Mouse (Mus musculus): ENCODE results near the gene Ptpn4. TPM values are rescaled to one million over a fixed set of nuclear protein-coding genes. Genes with fewer than 3 reads are reported as not detected.

The Ptpn4 gene
- polyA plus RNA-seq, 1 experiment from 2014 or later, result 11.8 TPM

DNA sequence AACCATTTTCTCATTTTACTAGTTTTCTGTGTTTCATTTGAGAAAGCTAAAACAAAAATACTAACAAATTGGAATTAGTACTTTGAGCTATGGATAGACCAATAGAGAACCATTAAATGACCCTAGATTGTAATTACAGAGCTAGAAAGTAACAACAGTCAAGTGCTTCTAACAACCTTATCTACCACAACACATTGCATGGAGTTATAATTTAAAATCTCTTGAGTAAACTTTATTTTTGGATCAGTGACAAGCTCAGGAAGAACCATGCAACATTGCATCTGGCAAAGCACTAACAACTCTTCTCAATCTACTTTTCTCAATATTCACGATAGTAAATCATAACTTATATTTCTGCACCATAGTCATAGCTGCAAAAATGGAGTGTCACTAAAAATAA, 29.7 kb downstream of the Ptpn4 start:
- ChIA-PET POLR2A (no interaction called here), CTCF (interaction anchor here (1.3 to 2.0 kb wide), 4 partner anchors 9 to 18 kb away, joined by 4 to 8 read pairs (median 4); no protein-coding TSS in a partner anchor)
- ATAC-seq (no peak), DNase-seq (ENCODE audit: low read depth, low spot score) (no peak)
- in situ Hi-C loops (cut with MboI; ENCODE audit: low pct_unique_long_range_greater_than_20kb), result no loop called here
- no peaks in the 10 kb centered on the region for H3K27me3 ChIP-seq
- TF ChIP-seq CTCF (IDR thresholded peaks at IDR 0.05), result no peak

DNA sequence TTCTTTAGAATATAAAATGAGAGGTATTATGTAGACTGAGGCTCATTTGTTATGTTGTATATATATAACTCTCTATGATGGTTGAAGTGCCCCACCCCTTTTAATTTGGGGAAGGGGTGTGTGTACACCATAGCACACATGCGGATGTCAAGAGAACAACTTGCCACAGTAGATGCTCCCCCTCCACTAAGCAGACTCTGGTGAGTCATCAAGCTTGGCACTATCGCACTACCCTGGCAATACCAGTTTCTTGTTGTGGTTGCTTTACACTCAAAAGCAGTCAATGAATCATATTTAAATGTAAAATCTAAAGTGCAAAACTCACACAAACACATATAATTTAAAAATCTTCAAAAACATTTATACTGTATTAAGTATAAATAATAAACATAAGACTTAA, 31.4 kb downstream of the Ptpn4 start:
- ATAC-seq (no peak), DNase-seq (ENCODE audit: low read depth, low spot score) (no peak)
- in situ Hi-C loops (cut with MboI; ENCODE audit: low pct_unique_long_range_greater_than_20kb), result no loop called here
- ChIA-PET POLR2A (no interaction called here), CTCF (no interaction called here)
- H3K27me3 ChIP-seq, result no peaks in the 10 kb centered on the region
- no peak for TF ChIP-seq CTCF (IDR thresholded peaks at IDR 0.05)

DNA sequence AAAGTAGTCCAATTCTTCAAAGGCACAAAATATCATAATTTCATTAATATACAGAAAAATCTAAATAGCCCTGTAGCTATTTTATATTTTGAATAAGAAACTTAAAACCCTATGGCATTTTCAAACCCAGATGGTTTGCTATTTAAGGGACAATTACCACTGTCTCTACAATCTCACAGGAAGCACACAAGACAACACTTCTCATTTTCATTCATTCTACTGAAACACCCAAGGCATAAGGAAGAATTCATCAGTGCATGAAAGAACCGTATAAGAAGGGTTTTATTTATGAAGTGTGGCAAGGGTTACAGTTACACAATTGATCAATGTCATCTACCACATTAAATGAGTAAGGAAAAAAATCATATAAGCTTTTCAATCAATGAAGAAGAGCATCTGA, 32.8 kb downstream of the Ptpn4 start:
- in situ Hi-C loops (cut with MboI; ENCODE audit: low pct_unique_long_range_greater_than_20kb), result no loop called here
- ATAC-seq, result no peak
- no peak for DNase-seq (ENCODE audit: low read depth, low spot score)
- no peak for TF ChIP-seq CTCF (IDR thresholded peaks at IDR 0.05)
- ChIA-PET CTCF (interaction anchor here (0.8 kb wide), 1 partner anchor 8 kb away, joined by 3 read pairs; no protein-coding TSS in a partner anchor), POLR2A (no interaction called here)
- no peaks in the 10 kb centered on the region for H3K27me3 ChIP-seq

DNA sequence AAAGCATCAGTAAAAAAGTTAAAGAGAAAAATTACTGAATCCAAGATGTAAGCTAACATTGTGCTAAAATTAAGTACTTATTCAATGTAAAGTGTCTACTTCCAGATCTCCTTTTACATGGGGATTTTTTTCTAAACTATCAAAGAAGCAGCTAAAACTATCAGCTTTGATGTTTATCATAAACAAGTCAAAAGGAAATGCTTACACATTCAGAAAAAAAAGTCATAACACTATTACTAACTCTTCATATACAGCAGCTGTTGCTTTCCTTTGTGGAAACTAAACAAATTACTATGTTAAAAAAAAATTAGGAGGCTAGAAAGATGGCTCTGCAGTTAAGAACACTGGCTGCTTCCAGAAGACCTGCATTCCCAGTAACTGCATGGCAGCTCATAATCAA, 42.2 kb downstream of the Ptpn4 start:
- ATAC-seq (no peak), DNase-seq (ENCODE audit: low read depth, low spot score) (no peak)
- no peaks in the 10 kb centered on the region for H3K27me3 ChIP-seq
- POLR2A ChIA-PET, result no interaction called here
- TF ChIP-seq CTCF (IDR thresholded peaks at IDR 0.05), result no peak
- in situ Hi-C loops (cut with MboI; ENCODE audit: low pct_unique_long_range_greater_than_20kb), result no loop called here
- CTCF ChIA-PET, result interaction anchor here (0.9 kb wide), 1 partner anchor 23 kb away, joined by 3 read pairs; no protein-coding TSS in a partner anchor

DNA sequence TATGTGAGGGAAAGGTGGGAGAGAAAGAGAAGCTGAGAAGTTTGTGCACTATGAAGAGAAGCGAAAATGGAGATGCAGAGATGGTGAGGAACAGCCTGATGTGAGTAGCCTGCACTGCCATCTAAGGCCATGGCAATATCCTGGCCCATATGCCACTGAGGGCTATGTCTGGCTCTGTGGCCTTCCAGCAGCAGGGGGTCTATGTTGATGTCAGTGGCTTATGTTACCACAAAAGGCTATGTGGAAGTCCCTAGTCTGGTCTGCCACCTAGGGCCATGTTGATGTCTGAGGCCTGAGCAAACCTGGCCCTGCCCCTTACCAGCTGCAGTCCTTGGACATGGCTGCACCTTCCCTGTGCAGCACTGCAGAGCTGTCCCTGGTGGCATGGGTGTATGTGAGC, 43.1 kb downstream of the Ptpn4 start:
- TF ChIP-seq CTCF (IDR thresholded peaks at IDR 0.05), result no peak
- ChIA-PET CTCF (no interaction called here), POLR2A (interaction anchor here (0.6 kb wide), 1 partner anchor 442 kb away, joined by 5 read pairs; no protein-coding TSS in a partner anchor)
- in situ Hi-C loops (cut with MboI; ENCODE audit: low pct_unique_long_range_greater_than_20kb), result no loop called here
- no peak for ATAC-seq
- no peaks in the 10 kb centered on the region for H3K27me3 ChIP-seq
- DNase-seq (ENCODE audit: low read depth, low spot score), result no peak

DNA sequence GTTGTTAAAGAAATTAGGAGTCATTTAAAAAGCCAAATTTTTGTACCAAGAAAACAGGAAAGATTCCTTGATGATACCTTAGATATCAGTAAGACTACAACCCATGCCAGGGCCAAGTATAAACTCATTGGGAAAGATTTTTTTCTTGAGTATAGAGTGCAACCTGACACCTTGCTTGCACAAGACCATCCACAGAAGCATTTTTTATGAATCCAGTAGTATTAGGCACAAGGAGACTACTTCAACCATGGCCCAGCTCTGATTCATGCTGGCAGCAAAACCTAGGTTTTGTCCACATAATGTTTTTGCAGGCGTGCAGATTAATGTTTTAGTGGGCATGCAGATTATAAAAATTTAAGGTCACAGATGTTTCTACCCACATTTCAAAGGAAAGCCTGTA, 46.8 kb downstream of the Ptpn4 start:
- POLR2A ChIA-PET, result no interaction called here
- CTCF ChIA-PET, result interaction anchor here (1.0 kb wide), 1 partner anchor 17 kb away, joined by 4 read pairs; no protein-coding TSS in a partner anchor
- in situ Hi-C loops (cut with MboI; ENCODE audit: low pct_unique_long_range_greater_than_20kb), result no loop called here

DNA sequence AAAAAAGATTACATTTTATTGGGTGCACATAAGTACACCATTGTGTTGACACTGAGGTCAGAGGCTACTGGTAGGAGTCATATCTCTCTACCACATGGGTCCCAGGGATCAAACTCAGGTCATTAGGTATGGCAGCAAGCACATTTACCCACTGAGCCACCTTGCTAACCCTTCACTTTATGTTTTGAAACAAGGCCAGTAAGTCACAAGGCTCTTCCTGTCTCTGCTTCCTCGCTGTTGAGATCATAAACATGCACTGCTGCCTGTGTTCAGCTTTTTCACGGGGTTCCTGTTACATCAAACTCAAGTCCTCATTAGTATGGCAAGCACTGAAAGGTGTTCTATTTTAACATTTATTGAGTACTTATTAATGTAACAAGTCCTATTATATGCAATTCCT, 61.5 kb downstream of the Ptpn4 start:
- H3K27me3 ChIP-seq, result no peaks in the 10 kb centered on the region
- ATAC-seq, result no peak
- no peak for TF ChIP-seq CTCF (IDR thresholded peaks at IDR 0.05)
- in situ Hi-C loops (cut with MboI; ENCODE audit: low pct_unique_long_range_greater_than_20kb), result no loop called here
- no peak for DNase-seq (ENCODE audit: low read depth, low spot score)
- POLR2A ChIA-PET, result no interaction called here
- CTCF ChIA-PET, result interaction anchor here (1.0 kb wide), 1 partner anchor 128 kb away, joined by 3 read pairs; no protein-coding TSS in a partner anchor

More for the DNA sequence above, 46.8 kb downstream of the Ptpn4 start:
- DNase-seq (ENCODE audit: low read depth, low spot score) (no peak), ATAC-seq (no peak)
- H3K27me3 ChIP-seq, result no peaks in the 10 kb centered on the region
- TF ChIP-seq CTCF (IDR thresholded peaks at IDR 0.05), result no peak

DNA sequence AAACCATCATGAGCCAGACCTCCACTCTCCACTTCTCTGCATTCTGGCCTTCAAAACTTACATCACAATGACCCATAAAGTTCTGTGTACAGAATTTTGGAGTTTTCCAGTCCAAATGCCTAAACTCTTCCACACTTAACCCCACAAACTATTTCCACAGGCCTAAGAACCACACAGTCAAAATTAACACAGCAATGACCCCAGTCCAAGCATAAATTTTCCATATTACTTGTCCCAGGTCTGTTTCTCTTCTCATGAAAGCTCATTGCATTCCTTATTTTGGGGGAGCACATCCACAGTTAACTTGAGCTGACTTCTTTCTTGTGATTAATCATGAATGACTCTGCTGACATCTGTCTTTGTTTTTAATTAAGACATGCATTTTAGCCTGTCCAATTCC, 101.7 kb downstream of the Ptpn4 start:
- DNase-seq (ENCODE audit: low read depth, low spot score) (no peak), ATAC-seq (no peak)
- H3K27me3 ChIP-seq, result no peaks in the 10 kb centered on the region

DNA sequence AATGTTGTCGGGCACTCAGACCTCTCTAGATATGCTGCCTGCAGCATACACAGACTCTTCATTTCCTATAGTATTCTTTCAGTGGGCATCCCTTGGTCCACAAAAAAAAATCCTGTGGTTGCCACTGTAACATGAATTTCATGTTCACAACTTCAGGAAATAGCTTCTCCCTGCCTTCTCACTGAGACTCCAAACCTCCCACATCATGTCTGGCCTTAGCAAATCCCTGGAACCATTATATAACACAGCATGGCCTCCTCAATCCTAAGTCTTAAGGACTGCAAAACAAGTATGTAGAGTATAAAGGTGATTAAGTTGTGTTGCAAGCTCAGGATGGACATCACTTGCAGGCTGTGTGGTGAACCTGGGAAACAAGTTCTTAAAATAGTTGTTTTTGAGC, 102.6 kb downstream of the Ptpn4 start:
- no peak for ATAC-seq

More for the DNA sequence above, 101.7 kb downstream of the Ptpn4 start:
- ChIA-PET POLR2A (no interaction called here), CTCF (no interaction called here)
- TF ChIP-seq CTCF (IDR thresholded peaks at IDR 0.05), result no peak
- in situ Hi-C loops (cut with MboI; ENCODE audit: low pct_unique_long_range_greater_than_20kb), result no loop called here

DNA sequence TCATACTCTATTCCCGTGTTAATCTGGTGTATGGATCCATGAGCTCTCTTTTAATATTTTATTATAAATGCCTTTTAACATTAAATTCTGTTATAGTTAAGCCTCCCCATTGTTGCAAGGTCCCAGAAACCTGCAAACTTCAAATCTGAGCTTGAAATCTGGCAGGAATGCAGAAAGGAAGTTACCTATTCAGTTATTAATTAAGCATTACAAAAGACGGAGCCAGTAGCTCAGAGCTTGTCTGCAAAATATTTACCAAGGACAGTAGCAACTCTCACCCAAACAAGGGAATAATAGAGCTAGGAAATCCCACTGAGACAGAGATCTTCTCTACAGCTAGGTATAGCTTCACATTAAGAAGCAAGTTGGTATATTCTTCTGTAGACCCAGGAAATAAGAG, 106.2 kb downstream of the Ptpn4 start:
- in situ Hi-C loops (cut with MboI; ENCODE audit: low pct_unique_long_range_greater_than_20kb), result no loop called here
- no peak for TF ChIP-seq CTCF (IDR thresholded peaks at IDR 0.05)
- CTCF ChIA-PET, result interaction anchor here (0.8 to 1.0 kb wide), 2 partner anchors 11 to 40 kb away, joined by 4 read pairs; no protein-coding TSS in a partner anchor
- POLR2A ChIA-PET, result no interaction called here
- DNase-seq (ENCODE audit: low read depth, low spot score), result no peak
- no peaks in the 10 kb centered on the region for H3K27me3 ChIP-seq
- ATAC-seq, result no peak

More for the DNA sequence above, 102.6 kb downstream of the Ptpn4 start:
- ChIA-PET POLR2A (interaction anchor here (0.6 kb wide), 2 partner anchors 79 to 277 kb away, joined by 3 to 8 read pairs; no protein-coding TSS in a partner anchor), CTCF (no interaction called here)
- DNase-seq (ENCODE audit: low read depth, low spot score), result no peak
- in situ Hi-C loops (cut with MboI; ENCODE audit: low pct_unique_long_range_greater_than_20kb), result no loop called here
- no peak for TF ChIP-seq CTCF (IDR thresholded peaks at IDR 0.05)
- no peaks in the 10 kb centered on the region for H3K27me3 ChIP-seq

DNA sequence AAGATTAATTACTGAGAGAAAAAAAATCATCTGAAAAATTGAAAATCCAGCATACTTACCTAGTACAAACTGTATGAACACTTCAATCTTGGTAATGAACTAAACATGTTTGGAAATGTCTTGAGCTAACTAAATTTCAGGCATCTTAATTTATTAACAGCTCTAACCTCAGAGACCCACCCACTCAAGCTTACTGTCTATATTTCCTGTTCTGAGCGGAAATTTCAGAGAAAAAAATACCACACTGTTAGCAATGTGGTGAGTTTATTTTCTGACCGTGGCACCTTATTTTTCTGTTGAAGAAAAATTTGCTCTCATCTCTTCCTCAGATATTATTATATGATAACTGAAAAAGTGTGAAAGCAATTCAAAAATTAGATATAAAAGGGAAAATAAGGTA, 124.4 kb downstream of the Ptpn4 start:
- no peak for ATAC-seq
- in situ Hi-C loops (cut with MboI; ENCODE audit: low pct_unique_long_range_greater_than_20kb), result no loop called here
- no peak for DNase-seq (ENCODE audit: low read depth, low spot score)
- H3K27me3 ChIP-seq, result no peaks in the 10 kb centered on the region
- ChIA-PET POLR2A (no interaction called here), CTCF (no interaction called here)
- no peak for TF ChIP-seq CTCF (IDR thresholded peaks at IDR 0.05)
